Mouse (Mus musculus): Measurements from ENCODE around the gene Olfr548-ps1. TPM values are rescaled to one million over a fixed set of nuclear protein-coding genes. Genes with fewer than 3 reads are reported as not detected.

Gene Olfr548-ps1
- polyA plus RNA-seq, 1 experiment from 2014 or later: not detected

Other genes with a start within 250 kb of the Olfr548-ps1 start
- 58.6 and 59.2 TPM in 2 replicates for gene Rrm1, start 99.2 kb upstream of the Olfr548-ps1 start, polyA plus RNA-seq (2015; fragmentation: Nextera tagmentation; extraction: Ambion mirVana)
- gene Olfr543, start 59.2 kb upstream of the Olfr548-ps1 start, polyA plus RNA-seq (2015; fragmentation: Nextera tagmentation; extraction: Ambion mirVana): 0.60 and 0.85 TPM in 2 replicates
- 0.21 and 0.30 TPM in 2 replicates for gene Olfr544, start 52.6 kb upstream of the Olfr548-ps1 start, polyA plus RNA-seq (2015; fragmentation: Nextera tagmentation; extraction: Ambion mirVana)
- 0.14 and 0.19 TPM in 2 replicates for gene Olfr545, start 41.3 kb upstream of the Olfr548-ps1 start, polyA plus RNA-seq (2015; fragmentation: Nextera tagmentation; extraction: Ambion mirVana)
- not detected in 2 replicates for gene Olfr547, start 6.1 kb upstream of the Olfr548-ps1 start, polyA plus RNA-seq (2015; fragmentation: Nextera tagmentation; extraction: Ambion mirVana)
- not detected in 2 replicates for gene Olfr549, start 9.0 kb downstream of the Olfr548-ps1 start, polyA plus RNA-seq (2015; fragmentation: Nextera tagmentation; extraction: Ambion mirVana)
- 0.19 and 0.32 TPM in 2 replicates for gene Trim21, start 24.6 kb downstream of the Olfr548-ps1 start, polyA plus RNA-seq (2015; fragmentation: Nextera tagmentation; extraction: Ambion mirVana)
- not detected in 2 replicates for gene Olfr550, start 30.5 kb downstream of the Olfr548-ps1 start, polyA plus RNA-seq (2015; fragmentation: Nextera tagmentation; extraction: Ambion mirVana)
- not detected in 2 replicates for gene Olfr551, start 51.0 kb downstream of the Olfr548-ps1 start, polyA plus RNA-seq (2015; fragmentation: Nextera tagmentation; extraction: Ambion mirVana)
- not detected in 2 replicates for gene Olfr552, start 56.9 kb downstream of the Olfr548-ps1 start, polyA plus RNA-seq (2015; fragmentation: Nextera tagmentation; extraction: Ambion mirVana)
- gene Olfr553, start 77.3 kb downstream of the Olfr548-ps1 start, polyA plus RNA-seq (2015; fragmentation: Nextera tagmentation; extraction: Ambion mirVana): not detected in 2 replicates
- not detected in 2 replicates for gene Olfr554, start 97.5 kb downstream of the Olfr548-ps1 start, polyA plus RNA-seq (2015; fragmentation: Nextera tagmentation; extraction: Ambion mirVana)
- gene Olfr555, start 117.9 kb downstream of the Olfr548-ps1 start, polyA plus RNA-seq (2015; fragmentation: Nextera tagmentation; extraction: Ambion mirVana): not detected in 2 replicates
- not detected in 2 replicates for gene Olfr556, start 124.0 kb downstream of the Olfr548-ps1 start, polyA plus RNA-seq (2015; fragmentation: Nextera tagmentation; extraction: Ambion mirVana)
- gene Trim68, start 146.4 kb downstream of the Olfr548-ps1 start, polyA plus RNA-seq (2015; fragmentation: Nextera tagmentation; extraction: Ambion mirVana): 7.2 and 8.0 TPM in 2 replicates
- gene Olfr557, start 155.0 kb downstream of the Olfr548-ps1 start, polyA plus RNA-seq (2015; fragmentation: Nextera tagmentation; extraction: Ambion mirVana): not detected in 2 replicates
- gene Olfr558, start 161.3 kb downstream of the Olfr548-ps1 start, polyA plus RNA-seq (2015; fragmentation: Nextera tagmentation; extraction: Ambion mirVana): 0.39 TPM in 2 replicates
- gene Olfr33, start 178.2 kb downstream of the Olfr548-ps1 start, polyA plus RNA-seq (2015; fragmentation: Nextera tagmentation; extraction: Ambion mirVana): not detected in 2 replicates
- not detected in 2 replicates for gene Olfr559, start 186.6 kb downstream of the Olfr548-ps1 start, polyA plus RNA-seq (2015; fragmentation: Nextera tagmentation; extraction: Ambion mirVana)
- not detected in 2 replicates for gene Olfr560, start 218.5 kb downstream of the Olfr548-ps1 start, polyA plus RNA-seq (2015; fragmentation: Nextera tagmentation; extraction: Ambion mirVana)
- 0.09 and 0.10 TPM in 2 replicates for gene Olfr78, start 218.6 kb downstream of the Olfr548-ps1 start, polyA plus RNA-seq (2015; fragmentation: Nextera tagmentation; extraction: Ambion mirVana)
- not detected in 2 replicates for gene Olfr561, start 230.3 kb downstream of the Olfr548-ps1 start, polyA plus RNA-seq (2015; fragmentation: Nextera tagmentation; extraction: Ambion mirVana)

Data from hindbrain, embryonic 13.5 days (tissue).